In genomic region chr8:90867911-90868310, GRCm38 (mm10) we compare ENCODE assay signal across 27 mouse cellular contexts. TPM values are rescaled to one million over a fixed set of nuclear protein-coding genes. Genes with fewer than 3 reads are reported as not detected.
DNase-seq lines count a peak whose midpoint lies in the region; ATAC-seq and TF ChIP-seq lines count a peak whose summit lies in the region.
"Had no signal": no experiment of that assay in that cellular context is flagged by ENCODE, and none has a peak within 500 bp of the region (broad histone marks: within the 10 kb centered on the region; RNA-seq: fewer than 3 reads in every experiment).

No protein-coding gene starts in this region.

- no peaks in the 10 kb centered on the region for H3K27me3 ChIP-seq in forebrain, embryonic 15.5 days
- H3K27me3 ChIP-seq in forebrain, embryonic 12.5 days: no peaks in the 10 kb centered on the region
- H3K27me3 ChIP-seq in intestine, embryonic 16.5 days (replicated peaks; ENCODE audit: control insufficient read depth, insufficient read depth, low read length): no peaks in the 10 kb centered on the region
- H3K27me3 ChIP-seq in intestine, postnatal 0 days (replicated peaks; ENCODE audit: control insufficient read depth, insufficient read depth, low read length): no peaks in the 10 kb centered on the region
- no peaks in the 10 kb centered on the region for H3K27me3 ChIP-seq in neural tube, embryonic 13.5 days
- H3K27me3 ChIP-seq: heart, embryonic 15.5 days; kidney, embryonic 15.5 days had no signal

- no peak for DNase-seq in neural tube, embryonic 10.5 days (ENCODE audit: extremely low spot score, low spot score)
- no peak for DNase-seq in frontal cortex, adult 2 months (ENCODE audit: extremely low spot score in 1 of 2, low spot score in 1 of 2)
- no peak for DNase-seq in gastrocnemius, postnatal 4 days (ENCODE audit: low spot score in 2 of 2)
- DNase-seq: adrenal gland, postnatal 10 days; cerebellum, adult 11-12 months; embryo, embryonic 11 days; kidney, postnatal 4 days; liver, postnatal 0 days; retina, postnatal 1 day; right cerebral cortex, postnatal 4 days; thymus, adult 18-20 months had no signal

- H3K4me3 ChIP-seq in forebrain, embryonic 15.5 days: no peak overlapping the region
- no peak overlapping the region for H3K4me3 ChIP-seq in forebrain, embryonic 12.5 days (replicated peaks)
- no peak overlapping the region for H3K4me3 ChIP-seq in intestine, embryonic 16.5 days (ENCODE audit: low read length)
- H3K4me3 ChIP-seq in intestine, postnatal 0 days (ENCODE audit: low read depth, low read length): no peak overlapping the region
- H3K4me3 ChIP-seq in neural tube, embryonic 13.5 days: no peak overlapping the region
- H3K4me3 ChIP-seq: heart, embryonic 15.5 days; kidney, embryonic 15.5 days; megakaryocyte, embryonic 14.5 days had no signal

- ATAC-seq in forebrain, embryonic 15.5 days (replicated peaks): no peak
- ATAC-seq in forebrain, embryonic 12.5 days (ENCODE audit: low FRiP score): no peak
- ATAC-seq in intestine, embryonic 16.5 days: no peak
- no peak for ATAC-seq in intestine, postnatal 0 days
- no peak for ATAC-seq in neural tube, embryonic 13.5 days (ENCODE audit: low read depth)
- ATAC-seq: activated CD4-positive, CD25-positive, alpha-beta regulatory T cell, adult 4 months; forebrain, embryonic 16.5 days; liver, postnatal 0 days; midbrain, embryonic 16.5 days had no signal

- no peaks in the 10 kb centered on the region for H3K36me3 ChIP-seq in forebrain, embryonic 15.5 days
- no peaks in the 10 kb centered on the region for H3K36me3 ChIP-seq in forebrain, embryonic 12.5 days (replicated peaks)
- no peaks in the 10 kb centered on the region for H3K36me3 ChIP-seq in intestine, embryonic 16.5 days (ENCODE audit: control insufficient read depth, insufficient read depth, low read length)
- no peaks in the 10 kb centered on the region for H3K36me3 ChIP-seq in intestine, postnatal 0 days (ENCODE audit: control insufficient read depth, insufficient read depth)
- no peaks in the 10 kb centered on the region for H3K36me3 ChIP-seq in neural tube, embryonic 13.5 days
- H3K36me3 ChIP-seq: G1E; heart, embryonic 15.5 days; kidney, embryonic 15.5 days had no signal

- TF ChIP-seq CTCF in intestine, postnatal 0 days (IDR thresholded peaks at IDR 0.05; ENCODE audit: low read depth): no peak

- no peaks in the 10 kb centered on the region for H3K9me3 ChIP-seq in forebrain, embryonic 15.5 days
- no peaks in the 10 kb centered on the region for H3K9me3 ChIP-seq in forebrain, embryonic 12.5 days
- H3K9me3 ChIP-seq in intestine, embryonic 16.5 days (ENCODE audit: control insufficient read depth, low read length): no peaks in the 10 kb centered on the region
- H3K9me3 ChIP-seq in intestine, postnatal 0 days (ENCODE audit: control insufficient read depth): no peaks in the 10 kb centered on the region
- no peaks in the 10 kb centered on the region for H3K9me3 ChIP-seq in neural tube, embryonic 13.5 days
- H3K9me3 ChIP-seq: G1E; heart, embryonic 15.5 days; kidney, embryonic 15.5 days; megakaryocyte, embryonic 14.5 days had no signal

- no peak overlapping the region for H3K4me2 ChIP-seq in forebrain, embryonic 15.5 days (replicated peaks)
- H3K4me2 ChIP-seq in forebrain, embryonic 12.5 days: no peak overlapping the region
- no peak overlapping the region for H3K4me2 ChIP-seq in intestine, embryonic 16.5 days (ENCODE audit: low read depth, low read length)
- H3K4me2 ChIP-seq in intestine, postnatal 0 days (replicated peaks; ENCODE audit: low read depth): no peak overlapping the region
- no peak overlapping the region for H3K4me2 ChIP-seq in neural tube, embryonic 13.5 days
- H3K4me2 ChIP-seq: heart, embryonic 15.5 days; kidney, embryonic 15.5 days had no signal

- peaks cover 37% of the 10 kb centered on the region for H3K4me1 ChIP-seq in forebrain, embryonic 15.5 days
- H3K4me1 ChIP-seq in forebrain, embryonic 12.5 days: peaks cover 45% of the 10 kb centered on the region
- peaks cover 31% of the 10 kb centered on the region for H3K4me1 ChIP-seq in intestine, embryonic 16.5 days (ENCODE audit: control insufficient read depth, insufficient read depth, low read length)
- H3K4me1 ChIP-seq in intestine, postnatal 0 days (replicated peaks; ENCODE audit: control insufficient read depth, insufficient read depth, low read length): peaks cover 20% of the 10 kb centered on the region
- H3K4me1 ChIP-seq in neural tube, embryonic 13.5 days (replicated peaks): peaks cover 48% of the 10 kb centered on the region

- no peak overlapping the region for H3K9ac ChIP-seq in forebrain, embryonic 15.5 days (replicated peaks)
- H3K9ac ChIP-seq in forebrain, embryonic 12.5 days: no peak overlapping the region
- H3K9ac ChIP-seq in intestine, embryonic 16.5 days (ENCODE audit: low read depth, low read length): no peak overlapping the region
- H3K9ac ChIP-seq in intestine, postnatal 0 days (ENCODE audit: low read depth, low read length): no peak overlapping the region
- no peak overlapping the region for H3K9ac ChIP-seq in neural tube, embryonic 13.5 days
- H3K9ac ChIP-seq: heart, embryonic 15.5 days; kidney, embryonic 15.5 days; liver, postnatal 0 days had no signal

- 0 out of 2 replicates have a peak overlapping the region, but pooled peaks have one; percentile 86 for H3K27ac ChIP-seq in forebrain, embryonic 15.5 days (replicated peaks)
- no peak overlapping the region for H3K27ac ChIP-seq in forebrain, embryonic 12.5 days
- peak overlapping the region; percentile 67 for H3K27ac ChIP-seq in intestine, embryonic 16.5 days (ENCODE audit: low read length)
- H3K27ac ChIP-seq in intestine, postnatal 0 days (ENCODE audit: low read depth, low read length): no peak overlapping the region
- 0 out of 2 replicates have a peak overlapping the region, but pooled peaks have one; percentile 94 for H3K27ac ChIP-seq in neural tube, embryonic 13.5 days (replicated peaks)

- WGBS in forebrain, embryonic 15.5 days: 86% methylated on average over 4 of the region's 4 CpGs
- 90% methylated on average over 4 of the region's 4 CpGs for WGBS in forebrain, embryonic 12.5 days
- 92% methylated on average over 4 of the region's 4 CpGs for WGBS in intestine, embryonic 16.5 days
- WGBS in intestine, postnatal 0 days: 87% methylated on average over 4 of the region's 4 CpGs
- 85% methylated on average over 4 of the region's 4 CpGs for WGBS in neural tube, embryonic 13.5 days

RNA-seq across cellular contexts. Expression of gene Chd9, which starts 39.8 kb away (rescaled TPM):
- polyA plus RNA-seq in forebrain, embryonic 15.5 days (2015; fragmentation: Nextera tagmentation; extraction: Ambion mirVana): 91.0 and 102 TPM in 2 replicates
- 72.0 and 73.3 TPM in 2 replicates for polyA plus RNA-seq in forebrain, embryonic 12.5 days (2016; fragmentation: Nextera tagmentation; extraction: Ambion mirVana)
- 283 and 397 TPM in 2 replicates for polyA plus RNA-seq in intestine, embryonic 16.5 days (2015; fragmentation: Nextera tagmentation; extraction: Ambion mirVana)
- 234 and 236 TPM in 2 replicates for polyA plus RNA-seq in intestine, postnatal 0 days (2015; fragmentation: Nextera tagmentation; extraction: Ambion mirVana)
- 78.3 and 83.7 TPM in 2 replicates for polyA plus RNA-seq in neural tube, embryonic 13.5 days (2015; fragmentation: Nextera tagmentation; extraction: Ambion mirVana)
- 222 and 304 TPM in 2 replicates for polyA plus RNA-seq in frontal cortex, adult 2 months (2012; rRNA removed)
- 10 to 100 TPM; 49.8 to 57.6 TPM for total RNA-seq in gastrocnemius, postnatal 4 days (2021)

RNA-seq across cellular contexts. Expression of gene Gm19935, which starts 50.7 kb away (rescaled TPM):
- 0.19 and 1.1 TPM in 2 replicates for polyA plus RNA-seq in forebrain, embryonic 15.5 days (2015; fragmentation: Nextera tagmentation; extraction: Ambion mirVana)
- polyA plus RNA-seq in forebrain, embryonic 12.5 days (2016; fragmentation: Nextera tagmentation; extraction: Ambion mirVana): not detected in 2 replicates
- polyA plus RNA-seq in intestine, embryonic 16.5 days (2015; fragmentation: Nextera tagmentation; extraction: Ambion mirVana): 0.18 TPM in 1 of 2 replicates, not detected in the other
- polyA plus RNA-seq in intestine, postnatal 0 days (2015; fragmentation: Nextera tagmentation; extraction: Ambion mirVana): 0.16 TPM in 1 of 2 replicates, not detected in the other
- 1.7 and 2.0 TPM in 2 replicates for polyA plus RNA-seq in neural tube, embryonic 13.5 days (2015; fragmentation: Nextera tagmentation; extraction: Ambion mirVana)
- polyA plus RNA-seq in frontal cortex, adult 2 months (2012; rRNA removed): 3.7 and 4.4 TPM in 2 replicates
- not detected for total RNA-seq in gastrocnemius, postnatal 4 days (2021)
- total RNA-seq: adrenal gland, postnatal 10 days; G1E; granulocyte monocyte progenitor cell, adult 5-6 weeks; heart, postnatal 4 days had no signal
- polyA plus RNA-seq: activated CD4-positive, CD25-positive, alpha-beta regulatory T cell, adult 4 months; G1E; heart, embryonic 15.5 days; intestine, embryonic 14.5 days; kidney, embryonic 15.5 days; limb, embryonic 14.5 days; liver, postnatal 0 days had no signal

Comparison
In these comparisons a context has a peak if more than half of its experiments do, and no peak if none do; other contexts are left out.
1. H3K27ac ChIP-seq: peak in forebrain, embryonic 15.5 days (single experiment), intestine, embryonic 16.5 days (single experiment) and neural tube, embryonic 13.5 days (single experiment); none in forebrain, embryonic 12.5 days (single experiment) and intestine, postnatal 0 days (single experiment).